Mouse (Mus musculus) adipocyte (in vitro differentiated cells): ENCODE results near the gene Fam83d.
A peak's percentile ranks its signal among the peaks of the same experiment; 100 is the strongest.

Experiments
- DNase-seq: peaks from one replicate; pipeline ENCODE4 v3.0.0-alpha.2; 2016; ENCODE audit warnings: low spot score

Gene Fam83d

DNA sequence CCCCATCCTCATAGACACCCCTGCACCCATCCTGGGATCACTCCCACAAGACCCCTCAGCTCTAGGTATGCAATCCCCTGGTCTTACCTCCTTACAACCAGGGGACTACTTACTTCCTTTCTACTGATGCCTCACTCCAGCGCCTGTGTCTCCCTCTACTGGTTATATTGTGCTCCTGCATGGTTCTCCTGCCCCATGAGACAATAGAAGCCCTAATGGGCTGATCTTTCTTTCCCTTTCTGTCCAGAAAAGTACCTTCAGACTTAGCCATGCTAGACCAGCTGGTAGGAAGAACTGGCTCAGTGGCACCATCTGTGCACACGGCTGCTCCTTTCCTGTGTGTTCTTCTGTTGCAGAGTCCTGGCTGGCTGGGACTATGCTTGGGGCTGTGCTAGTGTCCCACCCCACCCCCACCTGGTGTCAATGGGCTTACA lies 22.8 kb upstream of the Fam83d start:
- peak; percentile 32 for DNase-seq

DNA sequence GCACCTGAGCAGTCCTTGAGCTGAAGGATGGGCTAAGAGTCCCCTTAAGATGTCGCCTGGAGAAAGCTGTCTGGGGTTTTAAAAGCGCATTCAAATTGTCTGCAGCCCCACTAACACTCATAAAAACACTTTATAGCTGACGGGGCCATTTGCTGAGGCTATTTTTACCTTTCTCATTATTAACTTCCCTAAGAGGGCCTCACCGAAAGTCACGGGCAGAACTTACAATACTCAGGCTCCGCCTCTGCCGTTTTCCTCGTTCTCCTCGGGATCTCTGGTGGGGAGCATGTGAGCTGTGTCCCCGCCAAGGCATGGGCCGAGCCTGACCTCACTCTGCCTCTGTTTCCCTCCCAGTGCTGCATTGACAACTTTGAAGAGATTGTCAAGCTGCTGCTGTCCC lies 21.7 kb upstream of the Fam83d start:
- no peak for DNase-seq

DNA sequence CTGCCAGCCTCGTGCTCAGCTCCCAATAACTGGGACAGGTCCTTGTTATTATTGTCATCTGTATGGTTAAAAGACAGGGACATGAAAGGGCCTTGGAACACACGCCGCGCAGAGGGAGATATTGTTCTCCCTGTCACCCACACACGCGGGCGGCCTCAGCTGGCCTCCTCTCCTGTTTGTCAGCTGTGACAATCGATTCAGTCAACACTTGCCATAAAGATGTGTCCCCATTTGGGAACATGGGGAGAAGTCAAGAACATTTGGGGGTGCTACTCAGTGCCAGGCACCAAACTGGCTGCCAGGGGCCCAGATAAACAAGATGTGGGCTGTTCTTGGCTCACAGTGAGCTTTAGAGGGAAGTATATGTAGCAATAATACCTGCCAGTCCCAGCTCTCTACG lies 18.5 kb upstream of the Fam83d start:
- no peak for DNase-seq

DNA sequence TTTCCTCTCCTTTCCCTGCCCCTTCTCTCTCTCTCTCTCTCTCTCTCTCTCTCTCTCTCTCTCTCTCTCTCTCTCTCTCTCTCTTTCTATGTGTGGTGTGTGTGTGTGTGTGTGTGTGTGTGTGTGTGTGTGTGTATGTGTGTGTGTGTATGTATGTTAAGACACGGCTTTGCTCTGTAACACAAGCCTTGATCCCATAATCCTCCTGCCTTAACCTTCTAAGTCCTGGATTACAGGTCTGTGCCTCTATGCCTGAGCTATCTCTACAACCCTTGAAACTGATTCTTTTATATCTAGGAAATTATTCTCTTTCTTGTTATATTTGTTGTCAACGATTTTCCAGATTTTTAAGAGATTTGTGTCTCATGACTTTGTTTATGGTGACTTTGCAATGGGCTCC lies 7.7 kb upstream of the Fam83d start:
- no peak for DNase-seq

DNA sequence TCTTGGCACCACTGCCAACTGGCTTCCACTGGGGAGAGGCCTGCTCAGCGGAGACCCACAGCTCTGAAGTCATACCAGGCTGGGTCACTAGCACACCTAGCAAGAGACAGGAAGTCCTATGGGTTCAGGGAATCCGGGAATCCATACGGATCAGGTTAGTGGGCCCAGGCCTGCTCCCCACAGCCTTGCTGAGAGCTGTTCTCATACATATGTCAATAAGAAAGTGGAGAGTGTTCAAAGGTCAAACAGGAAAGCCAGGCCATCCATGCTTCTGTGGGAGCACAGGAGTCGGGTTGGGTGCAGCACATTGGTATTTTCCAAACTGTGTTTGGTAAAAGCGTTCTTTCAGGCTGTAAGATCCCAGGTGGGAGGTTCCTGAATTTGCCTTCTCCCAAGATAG lies 5.6 kb upstream of the Fam83d start:
- no peak for DNase-seq

DNA sequence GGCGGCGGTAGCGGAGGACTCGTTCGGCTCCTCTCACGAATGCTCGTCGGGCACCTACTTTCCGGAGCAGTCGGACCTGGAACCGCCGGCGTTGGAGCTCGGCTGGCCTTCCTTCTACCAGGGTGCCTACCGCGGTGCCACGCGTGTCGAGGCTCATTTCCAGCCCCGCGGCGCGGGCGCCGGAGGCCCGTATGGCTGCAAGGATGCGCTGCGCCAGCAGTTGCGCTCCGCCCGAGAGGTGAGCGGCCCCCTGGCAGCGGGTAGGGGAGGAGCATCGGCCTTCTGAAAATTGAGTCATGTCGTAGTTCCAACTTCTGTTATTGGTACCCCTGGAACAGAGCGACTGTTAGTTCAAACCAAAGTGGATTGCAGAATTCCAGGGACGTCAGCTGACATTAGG lies 457 bp downstream of the Fam83d start:
- DNase-seq = no peak

DNA sequence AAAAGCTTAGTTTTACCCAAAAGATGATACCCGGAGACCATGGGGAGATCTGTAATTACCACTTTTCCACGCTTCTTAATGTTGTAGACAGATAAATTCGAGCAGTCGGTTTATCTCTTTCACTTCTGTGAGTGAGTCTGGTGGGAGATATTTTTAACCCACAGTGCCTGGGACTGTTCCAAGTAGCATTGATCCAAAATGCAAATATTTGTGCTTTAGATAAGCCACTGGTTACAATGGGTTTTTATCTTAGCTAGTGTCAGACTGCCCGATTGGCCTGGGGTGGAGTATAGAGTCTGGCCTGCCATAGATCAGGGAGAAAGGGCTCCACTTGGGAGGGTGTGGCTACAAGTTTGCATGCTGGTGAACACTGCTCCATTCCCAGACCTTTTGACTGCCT lies 878 bp downstream of the Fam83d start:
- DNase-seq = peak; percentile 39

DNA sequence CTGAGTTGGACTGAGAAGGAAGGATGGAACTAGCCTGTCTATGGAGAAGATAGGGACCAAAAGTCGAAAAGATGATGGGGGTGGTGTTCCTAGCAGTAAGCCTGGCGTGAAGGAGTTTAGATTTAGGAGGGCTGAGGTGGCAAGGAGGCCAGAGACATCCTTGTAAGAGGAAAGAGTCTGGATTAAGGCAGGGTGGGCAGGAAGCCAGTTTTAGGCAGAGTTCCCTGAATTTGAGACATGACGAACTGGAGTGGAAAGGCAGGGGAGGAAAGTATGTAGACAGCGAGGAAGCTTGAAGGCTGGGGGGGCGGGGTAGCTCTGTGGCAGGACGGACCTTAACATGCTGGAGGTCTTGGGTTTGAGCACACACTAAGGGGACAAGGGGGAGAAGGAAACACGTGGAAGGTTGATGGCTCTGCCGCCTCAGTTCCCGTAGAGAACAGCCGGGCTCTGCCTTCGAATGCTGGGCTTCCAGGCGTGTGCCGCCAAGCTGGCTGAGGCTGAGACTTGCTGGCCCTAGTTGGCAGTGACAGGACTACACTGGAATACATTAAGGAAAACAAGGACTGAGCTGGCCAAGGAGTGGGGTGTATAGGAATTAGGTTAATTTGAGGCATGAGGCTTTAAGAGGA lies 2.3 kb downstream of the Fam83d start:
- peak; percentile 80 for DNase-seq

DNA sequence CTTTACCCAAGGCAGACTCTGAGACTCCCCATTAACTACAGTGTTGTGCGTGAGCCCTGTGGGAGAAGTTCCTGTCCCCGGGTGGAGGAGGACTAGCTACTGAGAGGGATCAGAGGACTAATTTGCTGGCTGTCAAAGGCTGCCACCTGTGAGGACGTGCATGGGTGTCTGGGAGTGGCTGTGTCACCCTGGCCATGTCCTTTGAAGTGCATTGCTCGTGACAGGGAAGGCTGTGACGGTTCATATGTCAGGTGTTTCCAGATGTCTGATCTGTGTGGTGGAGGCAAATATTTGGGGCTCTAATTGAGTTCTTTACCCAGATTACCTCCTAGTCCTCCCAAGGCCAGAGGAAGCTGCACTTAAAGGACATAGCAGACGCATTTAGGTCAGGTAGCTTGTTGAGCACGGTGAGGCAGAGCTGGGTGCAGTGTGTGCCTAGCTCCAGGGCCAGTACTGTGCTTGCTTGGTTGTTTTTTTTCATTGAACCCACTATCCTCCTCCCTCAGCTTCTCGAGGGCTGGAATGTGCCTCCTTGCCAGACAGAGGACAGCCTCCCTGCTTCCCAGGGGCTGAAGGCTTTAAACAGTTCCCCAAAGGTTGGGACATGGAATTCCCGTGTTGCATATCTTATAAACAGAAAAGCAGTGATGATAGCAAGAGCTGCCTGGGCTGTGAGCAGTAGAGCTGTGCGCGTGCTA lies 3.3 kb downstream of the Fam83d start:
- no peak for DNase-seq

DNA sequence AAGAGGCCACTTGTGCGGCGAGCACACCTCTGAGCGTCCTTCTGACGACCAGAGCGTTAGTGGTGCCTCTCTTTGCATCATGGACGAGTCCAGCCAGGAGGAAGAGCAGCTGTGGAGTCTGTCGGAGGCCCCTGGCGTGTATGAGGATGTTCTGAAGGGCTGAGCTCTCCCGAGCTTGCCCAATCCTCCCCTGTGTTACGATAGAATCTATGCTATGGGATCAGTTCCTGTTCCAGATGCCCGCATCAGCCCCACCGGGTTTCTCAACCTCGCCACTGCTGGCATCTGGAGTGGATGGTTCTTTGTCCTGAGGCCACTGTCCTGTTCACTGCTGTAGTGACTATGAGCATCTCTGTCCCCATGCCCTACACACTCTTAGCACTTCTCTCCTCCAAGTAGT lies 4.9 kb downstream of the Fam83d start:
- no peak for DNase-seq

DNA sequence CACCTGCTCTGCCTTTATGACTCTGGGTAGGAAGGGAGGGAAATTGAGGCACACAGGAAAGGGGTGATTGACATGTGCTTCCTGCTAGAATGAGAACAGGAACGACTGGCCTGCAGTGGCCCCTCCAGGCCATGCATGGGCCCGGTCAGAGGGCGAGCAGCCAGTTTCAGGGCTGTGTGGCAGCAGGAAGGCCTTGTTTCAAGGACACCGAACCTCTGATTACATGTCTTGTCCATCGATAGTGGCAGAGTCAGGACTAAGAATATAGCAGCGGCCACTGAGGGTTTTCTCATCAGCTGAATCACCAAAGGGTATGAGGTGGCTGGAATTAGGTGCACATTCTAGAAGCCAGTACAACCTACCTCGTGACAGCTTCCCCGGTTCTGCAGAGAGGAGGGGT lies 7.0 kb downstream of the Fam83d start:
- no peak for DNase-seq

DNA sequence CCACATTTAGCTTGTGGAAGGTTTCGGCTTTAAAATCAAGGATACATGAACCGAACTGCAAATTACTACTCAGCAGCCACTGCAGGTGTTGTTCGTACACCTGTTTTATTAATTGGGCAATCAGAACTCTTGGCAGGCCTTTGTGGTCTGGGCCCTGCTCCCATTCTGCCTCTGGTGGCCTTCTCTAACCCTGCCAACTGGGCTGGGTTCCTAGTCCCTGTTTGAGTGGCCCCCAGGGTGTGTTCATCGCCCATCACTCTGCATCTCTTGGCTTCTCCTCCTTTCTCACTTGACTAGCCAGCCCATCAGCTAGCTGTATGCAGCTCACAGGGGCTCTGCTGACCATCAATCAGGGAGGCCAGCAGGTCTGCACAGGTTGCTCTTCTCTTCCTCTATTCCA lies 8.8 kb downstream of the Fam83d start:
- DNase-seq = peak; percentile 33

DNA sequence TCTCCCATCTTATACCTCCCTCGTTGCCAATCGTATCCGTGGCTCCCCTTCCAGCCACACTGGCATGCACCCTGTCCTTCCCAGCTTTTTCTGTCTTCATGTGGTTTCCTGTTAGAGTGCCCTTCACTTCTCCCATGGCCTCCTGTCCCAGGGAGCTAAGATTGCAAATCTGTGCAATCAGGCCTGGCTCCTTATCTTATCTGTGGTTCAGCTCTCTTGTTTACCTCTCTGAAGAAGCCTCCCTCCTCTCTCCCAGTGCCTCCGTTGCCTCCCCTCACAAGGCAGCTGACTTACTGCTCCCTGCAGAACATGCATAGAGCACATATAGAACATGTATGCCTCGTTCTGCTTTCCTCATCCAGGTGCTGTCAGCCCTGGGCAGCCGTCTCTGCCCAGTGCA lies 9.6 kb downstream of the Fam83d start:
- DNase-seq = no peak

DNA sequence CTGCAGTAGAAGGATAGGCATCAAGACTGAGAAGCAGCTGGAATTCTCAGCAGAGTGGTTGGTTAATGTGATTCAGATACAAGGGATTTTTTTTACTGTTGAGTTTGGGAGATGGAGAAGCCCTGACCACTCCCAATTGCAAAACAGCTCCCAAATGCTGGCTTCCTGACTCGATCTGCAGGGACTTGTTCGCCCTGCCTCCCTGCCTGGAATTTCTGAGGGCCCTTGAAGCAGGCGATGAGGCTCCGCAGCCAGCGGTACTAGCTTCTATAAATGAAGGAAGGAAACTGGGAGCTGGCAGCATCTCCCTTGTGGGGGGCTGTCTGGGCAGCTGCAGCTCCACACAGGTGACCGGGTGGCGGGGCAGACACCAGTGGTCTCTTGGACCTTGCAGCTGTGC lies 10.5 kb downstream of the Fam83d start:
- DNase-seq = no peak

DNA sequence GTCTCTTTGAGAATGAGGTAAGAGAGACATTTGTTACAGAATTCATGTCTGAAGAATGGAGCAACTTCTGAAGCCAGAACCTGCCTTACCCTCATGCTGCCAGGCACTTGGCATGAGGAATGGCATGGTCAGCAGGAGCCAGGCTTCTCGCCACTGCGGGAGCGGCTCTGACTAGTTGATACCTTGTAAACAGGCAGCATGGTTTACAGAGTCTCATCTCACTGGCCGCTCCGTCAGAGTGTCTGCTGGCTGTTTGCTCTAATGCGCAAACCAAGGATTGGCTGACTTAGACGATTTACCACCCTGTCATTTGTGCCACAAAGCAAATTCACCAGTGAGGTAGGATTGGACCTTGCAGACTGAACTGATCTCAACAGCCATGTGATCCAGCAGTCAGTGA lies 13.2 kb downstream of the Fam83d start:
- peak; percentile 21 for DNase-seq

DNA sequence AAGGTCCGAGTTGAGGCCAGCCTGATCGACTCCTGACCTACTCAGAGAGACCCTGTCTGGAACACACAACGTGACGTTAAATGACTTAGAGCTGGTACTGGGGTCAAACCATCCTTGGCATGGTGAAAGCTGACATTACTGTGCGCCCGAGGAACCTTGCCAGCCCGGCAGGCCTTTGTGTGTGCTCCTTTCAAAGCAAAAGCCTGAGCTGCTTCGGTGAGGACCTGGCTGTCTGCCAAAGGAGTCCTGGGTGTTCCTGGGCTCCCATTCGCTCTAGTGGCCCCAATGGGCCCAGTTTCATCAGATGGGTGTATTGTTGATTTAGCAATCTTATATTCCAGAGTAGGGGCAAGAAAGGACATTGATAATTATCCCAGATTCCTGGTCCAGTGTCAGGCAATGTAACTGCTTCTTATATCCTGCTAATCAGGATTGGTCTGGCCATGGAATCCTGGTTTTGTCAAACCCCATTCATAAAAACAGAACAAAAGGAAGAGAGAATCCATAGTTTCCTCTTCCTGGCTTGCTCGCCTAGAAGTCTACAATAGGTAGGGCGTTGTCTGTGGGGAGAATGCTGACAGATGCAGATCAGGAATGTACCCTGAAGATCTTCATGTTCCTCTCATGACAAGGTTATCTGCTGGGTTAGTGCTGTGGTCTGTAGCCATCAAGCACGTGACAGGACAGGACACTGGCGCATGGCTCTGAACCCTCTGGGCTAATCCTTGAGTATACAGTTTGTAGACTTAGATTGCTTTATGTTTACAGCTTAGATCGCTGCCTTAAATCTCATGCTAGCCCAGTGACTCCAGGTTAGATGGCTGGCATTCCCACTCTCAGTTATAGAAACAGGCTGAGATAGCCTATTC lies 19.3 kb downstream of the Fam83d start:
- peak; percentile 28 for DNase-seq

DNA sequence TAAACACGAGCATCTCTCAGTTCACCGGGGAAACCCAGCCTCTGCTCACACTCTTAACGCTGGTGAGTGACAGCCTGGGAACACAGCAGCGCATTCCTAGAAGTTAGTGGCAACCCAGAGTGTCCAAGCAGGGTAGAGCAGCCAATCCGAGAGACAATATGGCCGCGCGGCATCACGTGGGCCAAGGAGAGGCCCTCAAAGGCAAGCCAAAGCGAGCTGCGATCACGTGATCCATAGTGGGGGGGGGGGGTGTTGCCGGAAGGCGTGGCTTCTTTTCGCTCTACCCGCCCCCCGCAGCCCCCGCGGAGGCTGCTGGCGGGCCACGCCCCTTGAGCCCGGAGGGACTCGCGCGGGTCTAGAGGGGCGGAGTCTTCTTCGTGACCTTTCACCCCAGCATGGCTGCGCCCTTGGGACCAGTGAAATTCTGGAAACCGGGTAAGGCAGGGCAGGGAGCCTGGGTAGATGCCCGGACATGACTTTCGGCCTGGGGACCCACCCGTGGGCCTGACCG lies 26.7 kb downstream of the Fam83d start, which contains the start of gene Dhx35:
Gene Dhx35 (plus strand): TSS at position 314 of the 511 bp plus-strand sequence.
- DNase-seq = peak; percentile 99

DNA sequence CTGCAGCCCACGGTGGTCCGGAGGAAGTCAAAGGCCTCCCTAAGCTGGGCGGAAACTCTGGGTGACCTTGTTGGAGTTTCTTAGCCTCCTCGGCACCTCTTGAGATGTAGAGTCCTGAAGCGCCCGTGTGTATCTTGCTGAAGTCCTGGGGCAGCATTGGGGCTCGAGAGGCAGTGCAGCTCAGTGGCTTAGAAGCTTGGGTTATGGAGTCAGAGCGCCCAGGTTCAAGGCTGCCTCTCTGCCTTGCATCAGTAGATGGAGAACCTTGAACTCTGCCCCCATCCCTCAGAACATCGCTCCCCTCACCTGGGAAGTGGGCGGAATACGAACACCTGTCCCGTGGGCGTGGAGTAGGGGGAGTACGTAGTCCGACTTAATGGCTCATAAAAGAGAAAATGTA lies 27.1 kb downstream of the Fam83d start:
- DNase-seq = no peak

DNA sequence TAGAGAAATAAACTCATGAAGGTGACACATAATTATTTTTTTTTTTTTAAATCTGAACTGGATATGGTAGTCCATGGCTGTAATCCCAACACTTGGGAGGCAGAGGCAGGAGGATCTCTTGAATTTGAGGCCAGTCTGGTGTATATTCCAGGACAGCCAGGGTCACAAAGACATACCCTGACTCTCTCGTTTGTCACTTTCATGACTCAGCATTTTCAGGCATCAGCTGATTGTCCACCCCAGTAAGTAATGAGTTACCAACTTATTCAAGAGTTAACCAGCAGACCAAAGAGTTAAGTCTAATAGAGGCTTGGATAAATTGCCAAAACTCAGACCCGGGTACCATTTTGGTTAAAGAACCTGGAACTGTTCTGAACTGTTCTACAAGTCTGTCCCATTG lies 28.0 kb downstream of the Fam83d start:
- no peak for DNase-seq

DNA sequence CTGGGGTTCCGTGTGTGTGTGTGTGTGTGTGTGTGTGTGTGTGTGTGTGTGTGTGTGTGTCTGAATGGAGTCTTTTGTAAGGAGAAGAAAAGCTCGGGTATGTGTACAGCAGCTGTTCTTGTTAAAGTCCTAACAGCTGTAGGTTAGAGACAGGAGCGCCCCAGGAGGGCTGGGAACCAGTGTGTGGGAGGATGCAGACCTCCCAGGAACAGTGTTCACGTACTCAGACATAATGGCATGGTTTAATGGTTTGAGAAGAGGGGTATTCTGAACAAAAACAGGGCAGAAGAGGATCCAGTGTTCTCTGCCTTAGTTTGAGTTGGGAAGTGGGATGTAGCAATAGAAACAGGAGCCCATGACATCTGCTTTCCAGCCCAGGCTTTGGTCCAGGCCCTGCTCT lies 31.4 kb downstream of the Fam83d start:
- no peak for DNase-seq

DNA sequence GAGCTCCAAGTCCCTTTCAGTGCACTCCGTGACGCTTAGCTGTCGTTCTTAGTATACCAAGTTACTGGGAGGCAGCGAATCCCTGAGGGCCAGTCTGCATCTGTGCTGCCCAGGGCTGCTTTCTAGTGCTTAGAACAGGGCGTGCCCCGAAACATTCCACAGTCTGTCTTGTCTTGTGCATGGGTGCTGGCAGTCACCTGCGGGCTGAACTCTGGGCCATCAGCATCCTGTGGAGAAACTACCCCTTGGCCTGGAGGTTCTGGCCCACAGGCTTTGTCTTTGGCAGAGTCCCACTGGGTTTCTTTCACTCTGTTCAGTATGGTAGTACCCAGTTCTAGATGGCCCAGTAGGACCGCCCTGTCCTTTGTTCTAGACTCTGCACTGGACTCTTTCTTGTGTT lies 32.9 kb downstream of the Fam83d start:
- DNase-seq = no peak

DNA sequence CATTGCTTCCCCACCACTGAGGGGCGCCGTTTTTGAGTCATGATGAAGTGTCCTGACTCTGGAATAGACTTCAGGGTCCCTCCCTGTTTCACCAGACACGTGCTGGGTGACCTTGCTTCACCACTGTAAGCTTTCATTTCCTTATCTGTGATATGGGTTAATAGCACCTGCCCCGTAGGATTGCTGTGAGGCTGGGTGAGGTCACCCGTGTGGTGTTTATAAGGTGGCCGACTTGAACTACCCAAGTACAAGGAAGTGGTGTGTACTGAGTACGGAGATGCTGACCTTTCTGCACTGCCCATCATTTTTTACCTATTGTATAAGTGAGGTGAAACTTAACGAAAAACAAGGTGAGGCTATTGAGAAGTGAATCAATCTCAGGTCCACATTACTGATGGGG lies 35.7 kb downstream of the Fam83d start:
- no peak for DNase-seq

DNA sequence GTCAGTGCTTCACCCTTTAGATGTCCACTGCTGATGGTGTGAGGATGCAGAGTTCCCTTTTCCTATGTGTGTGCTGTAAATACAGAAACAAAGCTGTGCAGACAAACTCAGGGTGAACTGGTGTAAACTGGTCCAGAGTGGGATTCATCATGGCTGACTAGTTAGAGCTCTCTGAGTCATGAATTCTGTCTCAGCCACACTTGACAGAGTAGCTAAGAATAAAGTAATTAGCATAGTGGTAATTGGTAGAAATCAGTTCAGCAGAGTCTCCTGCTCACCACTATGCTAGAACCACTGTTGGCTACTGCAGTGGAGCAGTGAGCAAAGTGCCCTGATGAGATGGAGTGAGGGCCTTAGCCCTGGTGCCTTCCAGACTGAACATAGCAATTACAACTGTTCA lies 47.8 kb downstream of the Fam83d start:
- DNase-seq = no peak
